Mouse (Mus musculus) bone marrow macrophage, adult 2 months (primary cell): ENCODE measurements at regions not wholly inside any gene's neighbourhood (a gene's known extent, or its start where the extent isn't known, plus 50 kb on each side); places are given as distances from the start of the nearest gene placed in this dataset.

ENCODE experiments used
- H3K27ac ChIP-seq: 2 replicates; pipeline ENCODE4 v1.5.1; 2012; ENCODE audit warnings: low read depth, low read length; ENCODE audit not compliant: insufficient read depth
- H3K4me1 ChIP-seq: 2 replicates; pipeline ENCODE4 v1.6.1; 2012; ENCODE audit warnings: low read length; ENCODE audit not compliant: control insufficient read depth, insufficient read depth
- H3K4me3 ChIP-seq: 2 replicates; pipeline ENCODE4 v1.5.1; 2012; ENCODE audit warnings: mild to moderate bottlenecking, low read length, moderate library complexity; ENCODE audit not compliant: insufficient read depth
- CTCF ChIP-seq: IDR thresholded peaks from 2 replicates; pipeline ENCODE4 v1.5.1; 2012; ENCODE audit warnings: low read depth, mild to moderate bottlenecking, low read length, moderate library complexity
- POLR2A ChIP-seq: IDR thresholded peaks from 2 replicates; pipeline ENCODE4 v1.6.1; 2012; ENCODE audit warnings: mild to moderate bottlenecking, low read depth, low read length, borderline replicate concordance

DNA sequence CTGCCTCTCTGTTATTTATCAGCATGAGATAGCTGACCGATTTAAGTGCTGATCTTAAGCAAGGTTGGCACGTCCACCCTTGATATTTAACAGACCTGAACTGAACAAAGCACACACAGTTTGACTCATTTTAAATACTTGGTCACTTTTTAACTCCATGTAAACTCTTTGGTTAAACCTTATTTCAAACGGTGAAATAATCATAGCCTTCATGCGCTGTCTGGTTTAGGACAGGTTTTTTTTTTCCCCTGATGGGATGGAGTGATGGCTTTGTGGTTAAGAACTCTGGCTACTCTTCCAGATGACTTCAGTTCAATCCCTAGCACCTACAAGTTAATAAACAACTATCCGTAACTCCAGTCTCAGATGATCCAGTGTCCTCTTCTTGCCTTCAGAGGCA lies 706.7 kb upstream of the N6amt1 start:
- no peak for TF ChIP-seq POLR2A
- no peak for TF ChIP-seq CTCF
- Histone ChIP-seq H3K27ac (no peak overlapping the region), H3K4me3 (no peak overlapping the region), H3K4me1 (no peaks in the 10 kb centered on the region)

DNA sequence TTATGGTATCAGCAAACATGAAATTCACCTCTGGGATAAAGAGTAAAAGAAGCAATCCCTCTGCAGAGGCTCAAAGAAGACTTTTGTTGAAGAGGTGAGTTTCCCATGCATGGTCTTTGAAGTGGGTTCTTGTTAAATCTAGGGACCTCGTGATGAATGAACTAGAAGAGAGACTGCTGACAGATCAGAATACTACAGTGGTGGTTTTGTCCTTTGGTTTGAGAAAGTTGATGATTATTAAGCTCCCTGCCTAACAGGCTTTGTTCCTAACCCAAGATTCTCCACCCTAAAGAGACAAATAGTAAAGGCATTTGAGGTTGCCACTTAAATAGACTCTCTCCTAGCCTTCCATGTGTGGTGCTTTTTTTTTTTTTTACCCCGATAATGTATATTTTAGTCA lies 707.2 kb upstream of the N6amt1 start:
- no peak for TF ChIP-seq POLR2A
- no peak for TF ChIP-seq CTCF
- Histone ChIP-seq H3K4me1 (no peaks in the 10 kb centered on the region), H3K27ac (no peak overlapping the region), H3K4me3 (no peak overlapping the region)

DNA sequence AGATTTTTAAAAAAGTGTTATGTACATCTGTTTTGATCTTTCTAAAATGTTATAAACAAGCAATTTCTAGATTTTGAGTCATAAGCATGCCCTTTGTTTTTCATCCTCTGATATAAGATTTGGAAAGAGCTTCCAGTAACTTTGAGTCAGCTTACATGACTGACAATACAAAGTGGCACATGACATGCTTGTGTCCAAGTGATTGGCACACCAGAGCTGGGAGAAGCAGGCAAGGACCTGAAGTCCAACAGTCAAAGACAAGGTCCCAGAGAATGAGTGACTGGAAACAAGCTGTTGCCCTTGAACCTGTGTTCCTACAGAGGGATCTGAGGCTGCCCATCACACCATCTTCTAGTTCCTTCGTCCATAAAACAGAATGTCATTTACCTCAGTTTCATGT lies 708.5 kb upstream of the N6amt1 start:
- TF ChIP-seq CTCF (no peak), POLR2A (no peak)
- Histone ChIP-seq H3K4me1 (no peaks in the 10 kb centered on the region), H3K4me3 (no peak overlapping the region), H3K27ac (no peak overlapping the region)

DNA sequence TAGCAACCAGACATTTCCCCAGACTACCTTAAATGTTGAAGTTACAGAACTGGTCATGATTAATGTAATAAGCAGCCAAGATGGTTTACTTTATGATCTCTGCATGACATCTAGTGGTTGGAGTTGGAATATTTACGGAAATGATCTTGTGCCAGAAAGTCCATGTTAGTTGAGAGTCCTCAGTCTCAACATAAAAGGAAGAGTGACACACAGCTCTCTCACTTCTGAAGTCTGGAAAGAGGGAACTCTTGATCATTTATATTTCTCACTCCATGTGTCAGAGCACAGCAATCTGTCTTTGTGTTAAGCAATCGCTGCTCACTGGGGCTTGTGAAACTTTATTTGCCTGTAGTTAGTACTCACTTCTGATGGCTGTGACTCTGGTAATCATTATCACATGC lies 709.1 kb upstream of the N6amt1 start:
- Histone ChIP-seq H3K4me1 (no peaks in the 10 kb centered on the region), H3K27ac (no peak overlapping the region), H3K4me3 (no peak overlapping the region)
- TF ChIP-seq POLR2A (no peak), CTCF (no peak)

DNA sequence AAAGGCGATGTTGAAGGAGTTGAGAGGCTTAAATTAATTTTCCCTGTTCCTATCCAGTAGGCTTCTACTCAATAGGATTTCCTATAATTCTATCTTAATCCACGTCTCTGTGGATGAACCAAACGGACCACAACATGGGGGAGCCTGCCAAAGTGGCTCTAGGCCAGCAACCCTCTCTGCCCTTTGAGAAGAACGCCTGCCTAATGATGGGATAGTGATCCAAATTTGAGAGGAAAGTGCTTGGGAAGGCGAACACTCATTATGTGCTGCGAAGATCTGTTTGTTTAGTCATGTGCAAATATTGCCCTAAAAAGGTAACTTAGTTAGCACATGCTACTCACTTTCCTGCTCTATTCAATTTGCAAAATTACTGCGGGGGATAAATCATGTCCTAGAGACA lies 702.5 kb upstream of the Adamts5 start:
- Histone ChIP-seq H3K27ac (no peak overlapping the region), H3K4me1 (no peaks in the 10 kb centered on the region), H3K4me3 (no peak overlapping the region)
- TF ChIP-seq CTCF (no peak), POLR2A (no peak)

DNA sequence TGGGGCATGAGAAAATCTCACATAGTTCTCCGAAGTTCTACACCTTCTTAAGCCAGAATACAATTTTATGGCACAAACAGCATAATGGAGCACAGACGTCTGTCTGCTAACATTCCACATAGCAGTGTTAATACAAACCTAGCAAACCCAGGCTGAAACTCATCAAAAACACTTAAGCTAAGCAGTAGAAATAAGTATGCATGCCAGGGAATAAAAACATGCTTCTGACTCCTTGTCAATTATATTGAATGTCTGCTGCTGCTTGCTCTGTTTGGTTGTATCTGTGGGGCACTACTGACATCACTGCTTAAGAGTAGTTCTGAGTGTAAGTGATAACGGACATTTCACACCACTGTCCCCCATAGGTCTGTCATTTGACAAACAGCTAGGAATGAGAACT lies 693.4 kb upstream of the Adamts5 start:
- Histone ChIP-seq H3K4me1 (no peaks in the 10 kb centered on the region), H3K27ac (no peak overlapping the region), H3K4me3 (no peak overlapping the region)
- TF ChIP-seq CTCF (no peak), POLR2A (no peak)

DNA sequence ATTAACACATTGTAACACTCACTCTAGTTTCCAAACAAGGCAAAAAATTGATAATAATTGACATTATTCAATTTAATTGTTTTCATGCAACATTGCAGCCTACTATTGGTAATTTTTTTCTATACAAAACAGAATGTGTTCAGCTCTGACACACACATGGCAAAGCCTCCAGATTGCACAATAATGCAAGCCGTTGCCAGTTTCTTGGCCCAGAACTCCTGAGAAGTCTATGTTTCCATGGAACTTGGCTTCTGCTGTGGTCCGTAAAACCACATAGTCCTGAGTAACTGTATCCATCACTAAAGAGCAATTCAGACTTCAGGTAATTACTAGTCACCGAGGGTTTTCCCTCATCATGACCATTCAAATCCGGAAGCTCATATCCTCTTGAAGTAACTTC lies 684.4 kb upstream of the Adamts5 start:
- TF ChIP-seq POLR2A (no peak), CTCF (no peak)
- Histone ChIP-seq H3K27ac (no peak overlapping the region), H3K4me1 (no peaks in the 10 kb centered on the region), H3K4me3 (no peak overlapping the region)

DNA sequence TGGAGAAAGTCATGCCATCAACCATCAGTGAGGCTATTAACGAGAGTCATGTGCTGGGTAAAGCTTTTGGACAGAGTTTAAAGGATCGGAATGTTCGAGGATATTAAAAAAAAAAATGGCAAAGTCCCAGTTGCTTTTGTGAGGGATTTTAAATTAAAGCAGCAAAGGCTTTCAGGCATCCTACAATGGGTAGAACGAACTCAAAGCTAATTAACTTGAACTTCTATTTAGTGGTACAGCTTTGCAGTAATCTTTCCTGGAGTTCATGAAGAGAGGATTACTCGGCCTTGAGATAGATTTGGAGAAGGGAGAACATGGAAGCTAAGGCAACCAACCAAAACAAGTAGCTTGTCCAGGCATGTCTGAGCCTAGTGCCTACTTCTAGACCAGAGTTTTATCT lies 676.7 kb upstream of the Adamts5 start:
- TF ChIP-seq POLR2A (no peak), CTCF (no peak)
- no peak overlapping the region for H3K27ac ChIP-seq
- H3K4me1 ChIP-seq = no peaks in the 10 kb centered on the region
- no peak overlapping the region for H3K4me3 ChIP-seq

DNA sequence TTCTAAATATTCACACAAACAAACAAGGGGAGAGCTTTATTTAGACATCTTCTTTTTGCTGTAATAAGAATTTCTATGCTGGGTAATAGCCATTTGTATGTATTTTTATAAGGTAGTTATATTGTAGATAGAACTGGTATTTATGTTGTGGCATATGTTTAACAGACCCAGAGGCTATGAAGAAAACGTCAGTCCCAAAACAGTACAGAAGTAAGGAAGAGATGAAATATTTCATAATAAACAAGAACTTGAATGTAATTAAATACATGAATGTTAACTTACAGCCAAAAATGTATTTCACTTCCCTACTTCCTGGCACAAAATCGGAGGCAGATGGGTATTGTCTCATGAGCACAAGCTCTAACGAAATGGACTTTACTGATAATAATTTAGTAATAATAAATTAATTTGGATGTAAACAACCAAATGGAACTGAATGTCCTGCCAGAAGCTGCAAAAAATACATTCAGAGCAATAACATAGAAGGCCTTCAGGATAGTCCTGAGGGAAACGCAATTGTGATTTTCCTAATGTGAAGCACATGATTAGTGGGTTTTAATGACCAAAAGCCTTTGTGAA lies 645.9 kb upstream of the Adamts5 start:
- Histone ChIP-seq H3K27ac (no peak overlapping the region), H3K4me1 (no peaks in the 10 kb centered on the region), H3K4me3 (no peak overlapping the region)
- TF ChIP-seq POLR2A = no peak
- no peak for TF ChIP-seq CTCF

DNA sequence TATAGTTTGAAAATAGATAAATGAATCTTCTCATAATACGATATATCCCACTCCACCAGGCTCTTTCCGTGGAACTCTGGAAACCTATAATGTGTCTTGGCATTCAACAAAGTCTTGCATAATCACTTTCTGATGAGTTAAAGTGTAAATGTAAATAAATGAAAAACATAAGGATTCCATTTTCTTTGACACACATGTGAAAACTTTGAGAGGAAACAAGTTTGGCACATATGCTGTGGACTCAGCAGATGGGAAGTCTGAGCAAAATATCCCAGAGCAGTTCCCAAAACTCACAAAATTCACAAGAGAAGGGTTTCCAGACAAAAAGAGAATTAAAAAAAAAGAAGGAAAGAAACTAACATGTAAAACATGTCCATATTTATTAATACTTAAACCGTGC lies 645.3 kb upstream of the Adamts5 start:
- no peak overlapping the region for H3K4me3 ChIP-seq
- no peaks in the 10 kb centered on the region for H3K4me1 ChIP-seq
- TF ChIP-seq CTCF = no peak
- no peak for TF ChIP-seq POLR2A
- H3K27ac ChIP-seq = no peak overlapping the region

DNA sequence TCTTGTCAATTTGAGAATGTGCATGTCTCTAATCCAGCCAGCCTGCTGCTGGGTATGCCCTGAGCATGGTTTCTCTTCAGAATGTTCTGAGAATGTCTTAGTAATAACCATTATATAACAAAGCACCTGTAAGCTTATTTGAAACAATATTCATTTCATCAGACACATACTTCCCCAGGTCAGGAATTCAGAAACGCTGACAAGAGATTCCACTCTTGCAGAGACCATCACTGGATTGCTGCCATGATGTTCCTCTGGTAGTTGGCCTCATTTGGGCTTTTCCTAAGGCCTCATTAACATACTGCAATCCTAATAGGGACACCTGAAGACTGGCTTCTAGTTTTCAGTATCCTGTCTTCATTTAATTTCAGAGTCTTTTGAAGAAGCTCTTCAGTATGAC lies 642.5 kb upstream of the Adamts5 start:
- Histone ChIP-seq H3K4me1 (no peaks in the 10 kb centered on the region), H3K4me3 (no peak overlapping the region)

More for the DNA sequence above, 642.5 kb upstream of the Adamts5 start:
- TF ChIP-seq POLR2A (no peak), CTCF (no peak)
- H3K27ac ChIP-seq = no peak overlapping the region
